Mouse (Mus musculus) lung, adult 2 months (tissue): Measurements from ENCODE around the gene Hist1h2ah. TPM values are rescaled to one million over a fixed set of nuclear protein-coding genes. Genes with fewer than 3 reads are reported as not detected.

Experiments used
- DNase-seq: peaks from one replicate; pipeline ENCODE4 v3.0.0; 2022
- H3K4me1 ChIP-seq: fragments of 200-500 bp; 2 replicates; pipeline ENCODE4 v1.6.1; 2011; ENCODE audit warnings: low read length; ENCODE audit not compliant: control insufficient read depth, insufficient read depth
- H3K4me3 ChIP-seq: fragments of 200-500 bp; replicated peaks from 2 replicates; pipeline ENCODE3; 2011; ENCODE audit warnings: low read depth, mild to moderate bottlenecking, control low read depth, low read length; ENCODE audit errors: extremely low read depth
- CTCF ChIP-seq: fragments of 200-500 bp; IDR thresholded peaks from 2 replicates; pipeline ENCODE4 v1.5.1; 2011; ENCODE audit warnings: mild to moderate bottlenecking, low read length, control low read depth; ENCODE audit not compliant: insufficient read depth
- POLR2A ChIP-seq: fragments of 200-500 bp; IDR thresholded peaks from 2 replicates; pipeline ENCODE4 v1.6.1; 2011; ENCODE audit warnings: low read depth, mild to moderate bottlenecking, control low read depth, low read length, borderline replicate concordance; ENCODE audit errors: extremely low read depth
- WGBS: fragments of 180-500 bp; shearing (Covaris S2); methylation state at CpG from one replicate; pipeline ENCODE4 v1.1.7; 2018; 5-methylcytosine and 5-hydroxymethylcytosine counted together
- polyA plus RNA-seq: library from polyadenylated mRNA; depleted of rRNA; stranded (reverse); fragments of >200 nt; gene quantifications from 2 replicates; pipeline ENCODE4 v1.2.3, GENCODE M21; 2012; rRNA removed

Gene Hist1h2ah
- polyA plus RNA-seq, 1 experiment, result 1.8 TPM

DNA sequence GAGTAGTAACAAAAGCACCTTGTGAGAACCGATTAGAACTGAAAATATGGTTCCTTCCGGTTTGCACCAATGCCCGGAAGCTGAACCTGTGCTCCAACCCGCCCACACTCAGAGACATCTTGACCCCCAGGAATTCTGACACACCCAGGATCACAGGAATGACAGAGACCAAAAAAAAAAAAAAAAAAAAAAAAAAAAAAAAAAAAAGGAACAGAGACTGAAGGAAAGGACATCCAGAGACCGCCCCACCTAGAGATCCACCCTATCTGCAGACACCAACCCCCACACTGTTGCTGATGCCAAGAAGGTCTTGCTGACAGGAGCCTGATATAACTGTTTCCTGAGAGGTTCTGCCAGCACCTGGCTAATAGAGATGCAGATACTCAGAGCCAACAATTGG, 42.8 kb downstream of the Hist1h2ah start:
- DNase-seq, result no peak
- 87% methylated on average over 5 of the region's 5 CpGs for WGBS
- TF ChIP-seq POLR2A, result no peak
- TF ChIP-seq CTCF, result no peak
- Histone ChIP-seq H3K4me1 (peaks cover 6% of the 10 kb centered on the region; the same call in 1 of the 2 replicates), H3K4me3 (no peak overlapping the region)

Other genes starting within 250 kb of the Hist1h2ah start
- 1.1 and 1.4 TPM in 2 replicates for gene Hist1h2an, start 248.3 kb downstream of the Hist1h2ah start, polyA plus RNA-seq
- gene Hist1h2bp, start 248.1 kb downstream of the Hist1h2ah start, polyA plus RNA-seq, result not detected in 2 replicates
- gene Hist1h2bq, start 225.4 kb downstream of the Hist1h2ah start, polyA plus RNA-seq, result 4.7 and 5.0 TPM in 2 replicates
- gene Hist1h2ao, start 225.1 kb downstream of the Hist1h2ah start, polyA plus RNA-seq, result not detected in 2 replicates
- gene Hist1h4m, start 223.8 kb downstream of the Hist1h2ah start, polyA plus RNA-seq, result 3.1 TPM in 1 of 2 replicates, not detected in the other
- 11.1 and 13.7 TPM in 2 replicates for gene Hist1h4n, start 203.4 kb downstream of the Hist1h2ah start, polyA plus RNA-seq
- 59.2 and 67.3 TPM in 2 replicates for gene Hist1h2ap, start 202.1 kb downstream of the Hist1h2ah start, polyA plus RNA-seq
- gene Hist1h2br, start 201.8 kb downstream of the Hist1h2ah start, polyA plus RNA-seq, result 3.3 and 6.1 TPM in 2 replicates
- 0.53 and 0.60 TPM in 2 replicates for gene Zfp184, start 90.5 kb downstream of the Hist1h2ah start, polyA plus RNA-seq
- not detected in 2 replicates for gene Pom121l2, start 54.4 kb downstream of the Hist1h2ah start, polyA plus RNA-seq
- gene Prss16, start 25.8 kb downstream of the Hist1h2ah start, polyA plus RNA-seq, result 0.33 and 0.34 TPM in 2 replicates
- gene Hist1h2bk, start 302 bp upstream of the Hist1h2ah start, polyA plus RNA-seq, result 0.74 and 3.1 TPM in 2 replicates
- 5.1 and 5.2 TPM in 2 replicates for gene Hist1h4i, start 5.8 kb upstream of the Hist1h2ah start, polyA plus RNA-seq
- gene Hist1h2ag, start 7.4 kb upstream of the Hist1h2ah start, polyA plus RNA-seq, result 0.54 and 1.1 TPM in 2 replicates
- 1.8 and 3.5 TPM in 2 replicates for gene Hist1h2bj, start 7.6 kb upstream of the Hist1h2ah start, polyA plus RNA-seq
- gene Vmn1r188, start 48.9 kb upstream of the Hist1h2ah start, polyA plus RNA-seq, result not detected in 2 replicates
- gene Vmn1r189, start 70.3 kb upstream of the Hist1h2ah start, polyA plus RNA-seq, result not detected in 2 replicates
- gene Vmn1r191, start 148.4 kb upstream of the Hist1h2ah start, polyA plus RNA-seq, result not detected in 2 replicates
- gene Vmn1r192, start 155.6 kb upstream of the Hist1h2ah start, polyA plus RNA-seq, result not detected in 2 replicates
- not detected in 2 replicates for gene Vmn1r193, start 187.6 kb upstream of the Hist1h2ah start, polyA plus RNA-seq
- not detected in 2 replicates for gene Vmn1r194, start 208.6 kb upstream of the Hist1h2ah start, polyA plus RNA-seq
- not detected in 2 replicates for gene Vmn1r195, start 235.0 kb upstream of the Hist1h2ah start, polyA plus RNA-seq